Mouse (Mus musculus): ENCODE results near the gene Spdl1.
A peak's percentile ranks its signal among the peaks of the same experiment; 100 is the strongest.
"Not testable (repeated sequence)": the region's sequence is repeated elsewhere in the genome, so short reads cannot be mapped to it uniquely, and the experiment has no call there.

The Spdl1 gene

DNA sequence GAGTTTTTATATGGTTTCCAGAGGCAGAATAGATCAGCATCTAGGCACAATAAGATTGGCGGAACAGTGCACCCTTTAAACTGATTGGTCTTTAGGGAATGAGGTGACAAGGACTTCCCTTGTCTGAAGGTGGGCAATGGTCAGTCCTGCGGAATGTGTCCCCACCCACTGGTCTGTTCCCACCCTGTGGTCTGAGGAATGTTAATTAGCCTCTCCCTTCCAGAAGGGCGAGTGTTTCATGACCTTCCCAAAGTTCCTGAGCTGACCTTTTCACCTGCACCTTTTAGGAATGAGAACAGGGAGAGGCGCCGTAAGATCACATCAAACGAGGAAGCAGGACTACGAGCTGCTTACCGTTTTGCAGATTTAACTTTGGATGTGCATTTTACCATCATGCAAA lies 35.4 kb downstream of the Spdl1 start:
- DNase-seq (ENCODE audit: low spot score) = not testable (repeated sequence)

GRCm38 (mm10) chr11:34796097-34796496 lies 37.3 kb downstream of the Spdl1 start:
- DNase-seq (ENCODE audit: low spot score) = no peak

- no peak for DNase-seq (ENCODE audit: low spot score)
These were observed 41.6 kb downstream of the Spdl1 start for GRCm38 (mm10) chr11:34791872-34792271.

GRCm38 (mm10) chr11:34784864-34785263 lies 48.6 kb downstream of the Spdl1 start:
- no peak for DNase-seq (ENCODE audit: low spot score)

DNA sequence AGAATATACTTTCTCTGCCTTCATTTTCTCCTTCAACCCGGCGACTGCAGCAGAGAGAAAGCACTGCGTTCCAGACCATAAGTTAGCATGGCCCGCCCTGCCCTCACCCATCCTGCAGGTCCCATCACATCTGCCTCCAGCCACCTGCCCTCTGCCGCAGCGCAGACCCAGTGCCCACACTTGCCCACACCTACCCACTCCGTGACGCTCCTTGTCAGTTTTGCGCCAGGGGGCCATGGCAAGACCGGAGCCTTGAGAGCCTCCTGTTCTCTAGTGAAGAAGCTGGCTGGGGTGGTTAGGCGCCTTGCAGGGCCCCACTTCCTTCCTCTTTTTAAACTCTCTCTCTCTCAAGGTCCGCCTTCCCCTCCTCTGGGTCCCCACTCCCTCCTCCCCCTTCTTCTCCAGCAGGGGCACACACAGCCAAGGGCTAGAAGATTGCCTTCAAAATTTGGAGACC lies 49.8 kb downstream of the Spdl1 start, which contains the start of gene Dock2:
Dock2 (minus strand) TSS at position 306 of the 457 bp plus-strand sequence.
- no peak for DNase-seq (ENCODE audit: low spot score)

GRCm38 (mm10) chr11:34782516-34783430 lies 50.7 kb downstream of the Spdl1 start:
- no peak for DNase-seq (ENCODE audit: low spot score)

DNA sequence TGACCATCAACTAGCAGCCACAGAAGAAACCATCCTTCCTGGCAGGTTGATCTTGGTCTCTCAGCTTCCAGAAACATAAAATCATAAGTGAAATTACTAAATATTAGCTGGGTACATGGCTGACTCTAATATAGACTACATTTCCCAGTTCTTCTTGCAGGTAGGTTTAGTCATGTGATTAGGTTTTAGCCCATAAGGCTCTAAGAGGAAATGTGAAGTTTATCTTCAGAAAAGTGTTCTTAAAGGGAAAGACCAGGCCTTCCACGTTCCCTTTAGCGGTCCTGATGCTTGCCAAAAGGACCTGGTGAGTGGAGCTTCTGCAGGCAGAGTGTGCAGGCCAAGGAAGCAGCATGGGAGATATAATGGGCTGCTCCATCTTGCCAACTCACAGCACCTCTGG lies 52.7 kb downstream of the Spdl1 start:
- no peak for DNase-seq (ENCODE audit: low spot score)

- no peak for DNase-seq (ENCODE audit: low spot score)
These were observed 53.5 kb downstream of the Spdl1 start for GRCm38 (mm10) chr11:34779966-34780365.

DNA sequence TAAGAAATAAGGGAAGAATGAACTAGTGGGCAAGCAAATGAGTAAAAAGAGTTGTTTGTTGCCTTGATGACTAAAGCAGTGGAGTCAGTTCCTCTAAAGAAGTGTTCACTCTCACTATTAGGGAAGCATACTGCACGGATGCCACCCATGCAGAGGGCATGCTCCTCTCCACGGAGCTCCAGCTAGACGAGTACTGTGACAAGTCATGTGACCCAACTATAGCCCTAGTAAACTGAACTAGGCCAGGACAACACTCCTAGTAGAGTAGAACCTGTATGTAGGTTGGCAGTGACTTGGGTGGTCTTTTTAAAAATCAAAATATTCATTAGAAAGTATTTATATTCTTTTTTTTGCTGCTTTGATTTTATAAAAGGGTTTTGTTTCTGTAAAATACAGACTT lies 55.1 kb downstream of the Spdl1 start:
- no peak for DNase-seq (ENCODE audit: low spot score)

DNA sequence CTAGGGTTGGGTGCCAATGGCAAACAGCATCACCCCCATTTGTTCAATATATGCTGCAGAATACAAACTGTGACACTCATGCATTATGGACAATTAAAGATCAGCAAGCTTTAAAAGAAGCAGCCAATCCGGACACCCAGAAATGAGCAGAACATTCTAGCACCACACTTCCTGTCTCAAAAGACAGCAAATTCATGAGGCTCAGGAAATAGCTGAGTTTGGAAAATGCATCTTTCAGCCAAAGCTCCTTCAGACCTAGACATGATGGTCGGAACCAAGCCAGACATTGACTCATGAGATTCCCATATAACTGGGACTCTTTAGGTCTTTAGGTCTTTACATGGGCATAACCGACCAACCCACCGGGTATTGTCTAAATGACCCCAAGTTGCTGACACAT lies 55.9 kb downstream of the Spdl1 start:
- no peak for DNase-seq (ENCODE audit: low spot score)

- no peak for DNase-seq (ENCODE audit: low spot score)
These were observed 57.4 kb downstream of the Spdl1 start for GRCm38 (mm10) chr11:34776054-34776453.

- no peak for DNase-seq (ENCODE audit: low spot score)
These were observed 58.8 kb downstream of the Spdl1 start for GRCm38 (mm10) chr11:34774636-34775035.

DNA sequence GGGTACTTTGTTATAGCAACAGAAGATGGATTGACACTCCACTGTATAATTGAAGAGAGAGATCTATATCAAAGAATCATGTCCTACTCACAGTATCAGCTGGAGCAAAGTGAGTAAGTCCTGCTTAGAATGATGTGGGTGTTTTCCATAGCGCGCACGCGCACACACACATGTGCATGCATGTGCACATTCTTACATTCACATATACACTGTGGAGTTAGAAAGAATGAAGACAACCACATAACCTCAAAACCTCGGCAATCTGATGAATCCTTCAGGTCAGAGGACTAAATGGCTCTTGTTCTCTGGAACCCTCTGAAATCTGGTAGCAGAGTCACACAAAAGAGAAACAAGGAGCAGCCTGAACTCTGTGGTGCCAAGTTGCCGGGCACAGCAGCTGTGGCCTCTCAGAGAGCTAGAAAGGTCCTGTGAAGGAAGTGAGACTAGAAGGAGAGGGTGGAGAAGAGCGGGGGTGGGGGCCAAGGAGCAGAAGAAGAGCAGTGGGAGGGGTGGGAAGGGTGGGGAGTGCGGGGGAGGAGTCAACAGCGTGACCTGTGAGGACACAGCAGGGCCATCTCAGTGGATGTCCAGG lies 60.0 kb downstream of the Spdl1 start:
- no peak for DNase-seq (ENCODE audit: low spot score)

- DNase-seq (ENCODE audit: low spot score) = peak; percentile 74
These were observed 62.0 kb downstream of the Spdl1 start for GRCm38 (mm10) chr11:34771221-34771986.

- no peak for DNase-seq (ENCODE audit: low spot score)
These were observed 62.8 kb downstream of the Spdl1 start for GRCm38 (mm10) chr11:34770666-34771065.

- no peak for DNase-seq (ENCODE audit: low spot score)
These were observed 63.5 kb downstream of the Spdl1 start for GRCm38 (mm10) chr11:34769946-34770345.

GRCm38 (mm10) chr11:34769396-34769795 lies 64.0 kb downstream of the Spdl1 start:
- no peak for DNase-seq (ENCODE audit: low spot score)

DNA sequence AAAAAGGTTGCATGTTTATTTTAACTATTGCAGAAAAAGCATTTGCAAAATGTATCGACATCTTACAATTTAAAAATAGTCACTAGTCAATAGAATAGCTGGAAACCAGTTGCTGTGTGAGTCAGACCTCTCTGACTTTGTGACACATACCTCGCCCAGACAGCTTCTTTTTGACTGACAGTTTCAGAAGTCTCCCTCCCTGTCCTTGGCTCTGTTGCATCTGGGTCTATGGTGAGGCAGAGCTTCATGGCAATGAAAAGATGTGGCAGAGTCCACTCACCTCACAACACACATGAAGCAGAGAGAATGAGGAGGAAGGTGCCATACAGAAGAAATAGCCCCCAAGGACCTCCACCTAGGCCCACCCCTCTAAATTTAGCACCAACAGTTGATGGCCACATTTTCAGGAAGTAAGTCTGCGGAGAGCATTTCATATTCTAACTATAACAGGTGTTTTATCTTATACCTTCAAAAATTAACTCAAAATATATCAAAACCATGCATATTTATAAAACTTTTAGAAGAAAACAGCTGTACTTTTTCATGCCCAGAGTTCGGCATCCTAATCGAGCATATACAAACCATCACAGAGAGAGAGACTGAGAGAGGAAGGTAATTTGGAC lies 69.6 kb downstream of the Spdl1 start:
- no peak for DNase-seq (ENCODE audit: low spot score)

GRCm38 (mm10) chr11:34762570-34763127 lies 70.8 kb downstream of the Spdl1 start:
- no peak for DNase-seq (ENCODE audit: low spot score)

DNA sequence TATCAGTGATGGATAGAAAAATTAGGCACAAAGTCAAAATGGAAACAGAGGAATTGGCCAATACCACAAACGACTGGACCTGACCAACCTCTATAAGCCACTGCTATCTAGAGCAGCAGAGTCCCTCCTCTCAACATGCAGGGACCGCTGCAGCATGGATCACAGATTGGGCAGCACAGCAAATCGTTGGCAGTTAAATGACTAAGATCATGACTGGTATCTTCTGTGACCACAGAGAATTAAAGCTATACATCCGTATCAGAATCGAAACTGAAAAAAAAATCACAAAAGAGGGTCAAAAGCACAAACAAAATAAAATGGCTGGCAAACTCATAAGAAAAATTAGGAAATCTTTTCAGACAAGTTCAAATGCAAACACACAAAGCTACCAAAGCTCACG lies 71.3 kb downstream of the Spdl1 start:
- DNase-seq (ENCODE audit: low spot score) = no peak

- no peak for DNase-seq (ENCODE audit: low spot score)
These were observed 73.9 kb downstream of the Spdl1 start for GRCm38 (mm10) chr11:34759582-34759981.
